Mouse (Mus musculus) hindbrain, embryonic 15.5 days (tissue): Measurements from ENCODE around the gene Ccdc57. TPM values are rescaled to one million over a fixed set of nuclear protein-coding genes. Genes with fewer than 3 reads are reported as not detected.
A peak's percentile ranks its signal among the peaks of the same experiment; 100 is the strongest.

ENCODE experiments used
- ATAC-seq: fragments of 200-750 bp; cut with Nextera tagmentation; 2 replicates; pipeline ENCODE4 v1.8.0; 2017; ENCODE audit warnings: low read depth, moderate number of reproducible peaks, moderate TSS enrichment; ENCODE audit not compliant: low FRiP score
- H3K27ac ChIP-seq: fragments of 300-500 bp; sonication (generic); replicated peaks from 2 replicates; pipeline ENCODE4 v1.5.1; 2015; ENCODE audit warnings: mild to moderate bottlenecking, inconsistent platforms
- H3K27me3 ChIP-seq: fragments of 300-500 bp; sonication (generic); 2 replicates; pipeline ENCODE4 v1.6.1; 2015; ENCODE audit warnings: control low read depth, inconsistent platforms
- H3K36me3 ChIP-seq: fragments of 300-500 bp; sonication (generic); 2 replicates; pipeline ENCODE4 v1.6.1; 2015; ENCODE audit warnings: control low read depth, inconsistent platforms
- H3K4me1 ChIP-seq: fragments of 300-500 bp; sonication (generic); replicated peaks from 2 replicates; pipeline ENCODE4 v1.6.1; 2015; ENCODE audit warnings: control low read depth, inconsistent platforms
- H3K4me2 ChIP-seq: fragments of 300-500 bp; sonication (generic); 2 replicates; pipeline ENCODE4 v1.6.1; 2015; ENCODE audit warnings: moderate library complexity, mild to moderate bottlenecking, inconsistent platforms
- H3K4me3 ChIP-seq: fragments of 300-500 bp; sonication (generic); 2 replicates; pipeline ENCODE4 v1.5.1; 2015; ENCODE audit warnings: mild to moderate bottlenecking, inconsistent platforms
- H3K9ac ChIP-seq: fragments of 300-500 bp; sonication (generic); 2 replicates; pipeline ENCODE4 v1.6.1; 2015; ENCODE audit warnings: inconsistent platforms
- H3K9me3 ChIP-seq: fragments of 300-500 bp; sonication (generic); 2 replicates; pipeline ENCODE4 v1.6.1; 2016; ENCODE audit warnings: control low read depth, inconsistent platforms
- WGBS: fragments of 180-500 bp; shearing (Covaris S2); methylation state at CpG from one replicate; pipeline ENCODE4 v1.1.7; 2015; 5-methylcytosine and 5-hydroxymethylcytosine counted together
- polyA plus RNA-seq: library from polyadenylated mRNA; unstranded; fragments of >200 nt; fragmentation: Nextera tagmentation; extraction: Ambion mirVana; gene quantifications from 2 replicates; pipeline ENCODE4 v1.2.1, GENCODE M21; 2015

Ccdc57 gene
- polyA plus RNA-seq, 1 experiment from 2014 or later: 6.1 TPM

DNA sequence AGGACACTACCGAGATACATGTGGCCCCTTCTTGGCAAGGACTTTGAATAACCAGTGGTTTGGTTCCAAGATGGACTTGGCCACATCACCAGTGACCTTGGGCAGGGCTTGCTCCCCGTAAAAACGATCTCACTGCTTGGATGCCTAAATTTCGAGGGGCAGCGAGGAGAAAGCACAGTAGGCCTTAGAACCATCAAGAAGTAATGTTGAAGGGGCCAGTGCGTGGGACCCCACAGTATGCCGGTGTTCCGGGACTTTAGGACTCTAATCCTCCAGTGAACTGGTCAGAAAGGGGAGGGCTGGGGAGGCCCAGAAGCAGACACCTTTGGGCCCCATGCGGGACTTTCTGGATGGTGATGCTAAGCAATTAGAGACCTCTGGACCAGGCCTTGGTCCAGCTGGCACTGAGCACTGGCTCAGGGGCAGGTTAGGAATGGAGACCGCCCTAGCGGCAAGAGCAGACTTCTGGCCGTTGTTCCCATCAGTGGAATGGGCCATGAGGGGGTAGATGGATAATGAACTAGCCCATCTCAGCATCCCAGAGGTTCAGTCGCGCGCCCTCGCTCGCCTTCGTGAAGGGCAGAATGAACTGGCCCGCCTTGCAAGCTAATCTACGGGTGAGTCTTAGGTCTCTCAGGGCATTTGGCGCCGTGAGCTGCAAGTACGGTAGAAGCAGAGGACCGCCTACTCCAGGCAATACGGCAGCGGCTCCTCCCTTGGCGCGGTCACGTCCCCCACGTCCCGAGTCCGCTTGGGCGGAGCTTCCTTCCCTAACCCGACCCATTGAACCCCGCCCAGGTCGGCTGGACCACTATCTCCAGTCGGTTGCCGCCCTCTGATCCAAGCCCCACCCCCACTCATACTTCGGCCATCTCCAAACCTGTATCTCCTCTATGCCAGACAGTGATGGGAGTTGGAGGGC is 17.9 kb upstream of the Ccdc57 start:
- peak overlapping the region; percentile 42 for H3K4me3 ChIP-seq
- no peaks in the 10 kb centered on the region for H3K9me3 ChIP-seq
- H3K4me1 ChIP-seq: peaks cover 33% of the 10 kb centered on the region
- H3K4me2 ChIP-seq: peak overlapping the region; percentile 66
- no peak overlapping the region for H3K27ac ChIP-seq
- H3K27me3 ChIP-seq: peaks cover 33% of the 10 kb centered on the region
- 1% methylated on average over 39 of the region's 39 CpGs for WGBS
- ATAC-seq: peak; percentile 85
- H3K36me3 ChIP-seq: no peaks in the 10 kb centered on the region
- H3K9ac ChIP-seq: peak overlapping the region; percentile 25

DNA sequence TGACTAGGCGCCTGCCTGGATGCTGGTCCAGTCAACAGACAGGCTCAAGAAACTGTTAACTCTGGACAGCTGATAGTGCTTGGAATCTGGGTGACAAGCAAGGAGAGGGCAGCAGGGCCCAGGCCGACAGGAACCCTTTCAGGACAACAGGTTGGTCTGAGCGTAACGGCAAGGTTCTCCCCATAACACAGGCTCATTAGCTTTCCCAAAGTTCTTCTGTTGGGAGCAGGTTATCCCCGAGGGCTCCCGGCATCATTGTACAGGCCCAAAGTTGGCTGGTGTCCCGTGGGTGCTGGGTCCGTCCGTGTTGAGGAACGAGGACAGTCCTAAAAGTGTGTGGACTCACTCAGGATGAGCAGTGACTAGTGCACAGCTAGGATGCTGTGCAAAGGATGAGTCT is 17.2 kb upstream of the Ccdc57 start:
- Histone ChIP-seq H3K9ac (no peak overlapping the region), H3K27me3 (peaks cover 33% of the 10 kb centered on the region), H3K4me3 (peak overlapping the region; percentile 42), H3K36me3 (no peaks in the 10 kb centered on the region), H3K4me2 (peak overlapping the region; percentile 66), H3K27ac (no peak overlapping the region), H3K9me3 (no peaks in the 10 kb centered on the region), H3K4me1 (peaks cover 33% of the 10 kb centered on the region)
- ATAC-seq: no peak
- 17% methylated on average over 10 of the region's 10 CpGs for WGBS

DNA sequence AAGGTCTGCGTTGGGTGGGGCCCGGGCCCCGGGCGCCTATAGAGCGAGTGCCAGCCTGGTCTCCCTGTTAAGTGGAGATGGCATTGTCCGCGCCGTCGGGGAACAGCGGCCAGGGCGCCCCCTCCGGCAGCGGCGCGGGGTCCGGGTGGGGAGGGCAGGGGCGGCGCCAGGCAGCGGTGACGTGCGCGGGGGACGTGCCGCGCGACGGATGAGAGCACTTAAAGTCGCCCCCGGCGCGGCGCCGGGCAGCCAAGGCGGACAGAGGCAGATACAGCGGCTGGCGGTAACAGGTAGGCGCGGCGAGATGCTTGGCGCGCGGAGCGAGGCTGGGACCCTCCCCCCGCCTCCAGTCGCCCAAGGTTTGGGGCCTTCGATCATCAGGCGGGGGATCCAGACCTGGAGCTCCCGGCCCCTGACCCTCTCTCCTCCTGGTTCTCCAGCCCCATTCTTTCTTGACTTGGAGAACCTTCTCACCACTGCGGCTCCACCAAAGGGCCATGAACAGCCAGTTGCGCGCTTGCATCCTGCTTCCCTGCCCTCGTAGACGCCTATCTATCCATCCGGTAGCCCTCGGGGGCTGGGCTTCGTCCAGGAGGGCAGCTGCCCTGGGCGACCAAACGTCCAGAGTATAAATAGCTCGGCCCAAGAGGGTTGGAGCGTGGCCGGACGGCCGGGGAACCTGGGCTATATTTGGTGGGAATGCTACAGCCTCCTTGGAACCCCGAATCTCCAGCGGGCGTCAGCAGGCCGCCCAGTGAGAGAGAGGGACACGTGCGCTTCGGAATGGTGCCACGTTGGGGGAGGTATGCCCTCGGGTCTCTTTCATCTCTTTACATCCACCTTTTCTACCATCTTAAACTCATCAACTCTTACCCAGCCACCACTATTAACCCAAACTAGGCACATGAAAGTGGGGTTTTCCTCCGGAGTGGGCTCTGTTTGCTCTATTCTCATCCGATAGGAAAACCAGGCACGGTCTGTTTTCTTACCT is 16.5 kb upstream of the Ccdc57 start:
- H3K4me2 ChIP-seq: peak overlapping the region; percentile 66
- H3K27me3 ChIP-seq: peaks cover 33% of the 10 kb centered on the region
- ATAC-seq: no peak
- WGBS: 1% methylated on average over 71 of the region's 75 CpGs
- peak overlapping the region; percentile 42 for H3K4me3 ChIP-seq
- peak overlapping the region; percentile 19; the same call in 1 of the 2 replicates for H3K9ac ChIP-seq
- peaks cover 33% of the 10 kb centered on the region for H3K4me1 ChIP-seq
- no peaks in the 10 kb centered on the region for H3K9me3 ChIP-seq
- H3K27ac ChIP-seq: no peak overlapping the region
- H3K36me3 ChIP-seq: no peaks in the 10 kb centered on the region

DNA sequence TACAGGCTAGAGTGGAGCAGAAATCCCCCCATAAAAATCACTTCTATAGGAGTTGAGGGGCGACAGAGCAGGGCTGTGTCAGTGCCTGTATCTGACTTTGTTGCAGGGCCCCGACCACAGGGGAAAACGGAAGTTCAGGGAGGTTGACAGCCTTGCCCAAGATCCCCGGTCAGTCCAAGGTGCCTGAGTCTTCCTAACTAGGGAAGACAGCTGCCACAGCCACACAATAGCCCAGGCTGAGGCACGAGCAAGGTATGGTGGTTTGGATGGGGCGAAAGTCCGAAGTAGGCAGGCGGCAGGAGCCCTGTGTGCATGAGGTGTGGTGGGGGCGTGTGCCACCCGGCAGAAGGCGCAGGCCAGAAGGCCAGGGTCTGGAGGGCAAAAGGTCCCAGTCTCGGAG is 15.7 kb upstream of the Ccdc57 start, which contains the start of gene Slc16a3:
Gene Slc16a3 (plus strand): TSS at position 153 of the 400 bp plus-strand sequence.
- peak within 1 kb of the TSS; percentile 19; the same call in 1 of the 2 replicates for H3K9ac ChIP-seq
- ATAC-seq: no peak
- no peaks in the 10 kb centered on the region for H3K9me3 ChIP-seq
- peak within 1 kb of the TSS; percentile 66 for H3K4me2 ChIP-seq
- 28% methylated on average over 12 of the region's 12 CpGs for WGBS
- H3K36me3 ChIP-seq: no peaks in the 10 kb centered on the region
- H3K27ac ChIP-seq: no peak within 1 kb of the TSS
- peaks cover 33% of the 10 kb centered on the region for H3K27me3 ChIP-seq
- H3K4me3 ChIP-seq: peak within 1 kb of the TSS; percentile 42
- H3K4me1 ChIP-seq: peaks cover 33% of the 10 kb centered on the region

DNA sequence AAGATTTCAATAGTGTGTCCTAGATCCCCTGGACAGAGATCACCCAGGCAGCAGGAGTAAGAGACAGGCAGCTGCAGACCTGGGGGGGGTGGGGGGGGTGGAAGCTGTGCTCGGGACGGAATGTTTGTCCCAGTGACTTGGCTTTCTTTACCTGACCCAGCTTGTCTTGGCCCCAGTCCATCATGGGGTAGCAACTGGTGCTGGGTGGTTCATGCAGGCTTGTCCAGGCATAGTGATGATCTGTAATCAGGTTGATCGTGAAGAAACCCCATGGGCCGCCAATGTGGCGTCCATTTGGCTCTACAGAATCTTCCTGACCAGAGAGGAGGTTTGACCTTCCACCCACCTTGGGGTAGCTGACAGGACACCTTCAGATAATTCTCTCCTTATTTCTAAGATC is 13.3 kb upstream of the Ccdc57 start:
- H3K27ac ChIP-seq: no peak overlapping the region
- whole genome bisulfite sequencing: 93% methylated on average over 5 of the region's 5 CpGs
- peaks cover 33% of the 10 kb centered on the region for H3K27me3 ChIP-seq
- no peak overlapping the region for H3K9ac ChIP-seq
- H3K9me3 ChIP-seq: no peaks in the 10 kb centered on the region
- H3K4me3 ChIP-seq: no peak overlapping the region
- H3K4me1 ChIP-seq: peaks cover 23% of the 10 kb centered on the region
- no peaks in the 10 kb centered on the region for H3K36me3 ChIP-seq
- ATAC-seq: no peak
- no peak overlapping the region for H3K4me2 ChIP-seq

DNA sequence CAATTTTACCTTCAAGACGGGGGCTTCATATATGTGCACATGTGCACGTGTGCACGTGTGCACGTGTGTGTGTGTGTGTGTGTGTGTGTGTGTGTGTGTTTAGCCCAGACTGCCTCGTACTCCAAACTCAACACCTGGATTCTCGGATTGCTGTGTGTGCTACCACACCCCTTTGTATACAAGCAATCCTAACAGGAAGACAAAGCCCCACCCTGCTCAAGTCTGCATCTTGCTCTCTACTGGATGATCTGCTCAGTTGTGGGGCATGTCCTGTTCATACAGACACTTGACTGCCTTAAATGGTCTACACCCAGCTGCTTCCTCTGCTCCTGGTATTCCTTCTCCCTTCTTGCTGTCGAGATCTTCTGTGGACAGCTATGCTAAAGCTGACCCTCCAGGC is 12.6 kb upstream of the Ccdc57 start:
- Histone ChIP-seq H3K9me3 (no peaks in the 10 kb centered on the region), H3K9ac (no peak overlapping the region), H3K27ac (no peak overlapping the region), H3K4me3 (no peak overlapping the region), H3K36me3 (no peaks in the 10 kb centered on the region), H3K27me3 (peaks cover 27% of the 10 kb centered on the region), H3K4me2 (no peak overlapping the region), H3K4me1 (peaks cover 17% of the 10 kb centered on the region)
- no peak for ATAC-seq
- WGBS: 83% methylated on average over 7 of the region's 7 CpGs

DNA sequence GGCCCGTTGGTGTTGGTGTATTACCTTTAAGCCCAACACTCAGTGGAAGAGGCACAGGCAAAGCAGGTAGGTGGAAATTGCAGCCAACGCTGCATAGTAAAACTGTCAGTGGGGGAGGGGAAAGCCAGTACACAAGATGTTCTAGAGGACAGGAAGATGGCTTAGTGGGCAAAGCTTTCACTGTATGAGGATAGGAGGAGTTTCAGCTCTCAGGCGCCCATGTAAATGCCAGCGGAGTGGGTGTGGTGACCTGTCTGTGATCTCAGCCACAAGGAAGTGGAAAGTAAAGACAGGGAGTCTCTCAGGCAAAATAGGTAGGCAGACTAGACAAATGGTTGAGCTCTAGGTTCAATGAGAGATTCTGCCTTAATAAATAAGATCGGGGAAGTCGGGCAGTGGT is 8.3 kb upstream of the Ccdc57 start:
- Histone ChIP-seq H3K36me3 (no peaks in the 10 kb centered on the region), H3K9me3 (no peaks in the 10 kb centered on the region), H3K27ac (no peak overlapping the region), H3K27me3 (no peaks in the 10 kb centered on the region), H3K4me2 (no peak overlapping the region), H3K4me3 (no peak overlapping the region), H3K9ac (no peak overlapping the region), H3K4me1 (no peaks in the 10 kb centered on the region)
- ATAC-seq: no peak
- WGBS: 86% methylated on average over 6 of the region's 6 CpGs

DNA sequence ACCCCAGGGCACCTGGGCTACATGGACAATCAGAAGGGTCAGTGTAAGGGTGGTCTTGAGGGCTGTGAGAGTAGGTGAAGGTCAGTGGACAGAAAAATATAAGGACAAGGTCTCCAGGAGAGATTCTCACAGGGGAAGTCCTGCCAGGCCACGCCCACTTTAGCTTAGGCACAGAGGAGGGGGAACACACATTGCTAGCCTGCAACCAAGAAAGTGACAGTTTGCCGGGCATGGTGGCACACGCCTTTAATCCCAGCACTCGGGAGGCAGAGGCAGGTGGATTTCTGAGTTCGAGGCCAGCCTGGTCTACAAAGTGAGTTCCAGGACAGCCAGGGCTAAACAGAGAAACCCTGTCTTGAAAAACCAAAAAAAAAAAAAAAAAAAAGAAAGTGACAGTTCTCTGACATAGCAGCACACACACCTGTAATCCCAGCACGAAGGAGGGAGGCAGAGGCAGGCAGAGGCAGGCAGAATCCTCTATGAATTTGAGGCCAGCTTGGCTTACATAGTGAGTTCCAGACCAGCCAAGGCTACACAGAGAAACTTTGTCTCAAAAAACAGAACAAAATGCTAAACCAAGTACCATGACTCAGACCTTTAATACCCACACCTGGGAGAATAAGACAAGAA is 7.2 kb upstream of the Ccdc57 start:
- H3K27me3 ChIP-seq: no peaks in the 10 kb centered on the region
- H3K4me1 ChIP-seq: no peaks in the 10 kb centered on the region
- H3K4me2 ChIP-seq: no peak overlapping the region
- H3K9ac ChIP-seq: no peak overlapping the region
- ATAC-seq: no peak
- H3K36me3 ChIP-seq: no peaks in the 10 kb centered on the region
- no peaks in the 10 kb centered on the region for H3K9me3 ChIP-seq
- 71% methylated on average over 6 of the region's 6 CpGs for WGBS
- no peak overlapping the region for H3K27ac ChIP-seq
- no peak overlapping the region for H3K4me3 ChIP-seq

DNA sequence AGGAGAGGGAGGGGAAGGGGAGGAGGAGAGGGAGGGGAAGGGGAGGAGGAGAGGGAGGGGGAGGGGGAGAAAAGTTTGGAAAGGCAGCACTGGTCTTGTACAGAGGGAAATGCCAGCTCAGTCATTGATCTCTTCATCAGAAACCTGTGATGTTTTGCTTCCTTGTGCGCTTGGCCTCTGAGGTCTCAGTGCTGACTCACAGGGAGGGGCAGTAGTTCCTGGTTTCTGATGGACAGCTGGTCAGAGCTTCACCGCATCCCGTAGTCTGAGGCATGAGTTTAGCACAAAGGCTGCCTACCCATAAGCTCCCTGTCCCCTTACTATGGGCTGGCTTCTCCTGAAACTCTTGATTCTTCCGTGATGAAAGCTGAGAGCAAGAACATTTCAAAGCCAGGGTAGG is 6.1 kb upstream of the Ccdc57 start:
- Histone ChIP-seq H3K36me3 (no peaks in the 10 kb centered on the region), H3K4me1 (no peaks in the 10 kb centered on the region), H3K27me3 (no peaks in the 10 kb centered on the region), H3K9ac (no peak overlapping the region), H3K4me2 (no peak overlapping the region), H3K9me3 (no peaks in the 10 kb centered on the region), H3K27ac (no peak overlapping the region), H3K4me3 (no peak overlapping the region)
- 42% methylated on average over 4 of the region's 4 CpGs for WGBS
- ATAC-seq: no peak

DNA sequence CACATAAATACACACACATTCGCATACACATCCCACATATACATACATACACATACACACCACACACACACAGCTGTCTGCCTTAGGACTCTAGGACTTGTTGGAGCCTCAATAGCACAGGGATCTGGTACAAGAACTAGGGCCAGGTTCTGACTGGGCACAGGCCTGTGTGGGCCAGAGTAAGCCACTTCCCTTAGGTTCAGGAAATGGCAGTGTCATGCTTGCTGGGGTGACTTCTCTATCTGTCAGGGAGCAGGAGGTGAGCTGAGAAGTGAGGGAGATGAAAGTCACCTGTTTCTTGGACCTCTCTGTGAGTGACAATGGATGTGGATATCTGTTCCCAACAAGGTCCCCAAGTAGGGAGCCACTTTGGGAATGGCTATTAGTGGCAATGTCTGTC is 5.3 kb upstream of the Ccdc57 start:
- H3K9me3 ChIP-seq: no peaks in the 10 kb centered on the region
- H3K27ac ChIP-seq: no peak overlapping the region
- no peaks in the 10 kb centered on the region for H3K27me3 ChIP-seq
- no peak overlapping the region for H3K9ac ChIP-seq
- WGBS: 93% methylated on average over 1 of the region's 1 CpGs
- peaks cover 2% of the 10 kb centered on the region; the same call in 1 of the 2 replicates for H3K4me1 ChIP-seq
- no peak overlapping the region for H3K4me2 ChIP-seq
- ATAC-seq: no peak
- no peak overlapping the region for H3K4me3 ChIP-seq
- no peaks in the 10 kb centered on the region for H3K36me3 ChIP-seq

DNA sequence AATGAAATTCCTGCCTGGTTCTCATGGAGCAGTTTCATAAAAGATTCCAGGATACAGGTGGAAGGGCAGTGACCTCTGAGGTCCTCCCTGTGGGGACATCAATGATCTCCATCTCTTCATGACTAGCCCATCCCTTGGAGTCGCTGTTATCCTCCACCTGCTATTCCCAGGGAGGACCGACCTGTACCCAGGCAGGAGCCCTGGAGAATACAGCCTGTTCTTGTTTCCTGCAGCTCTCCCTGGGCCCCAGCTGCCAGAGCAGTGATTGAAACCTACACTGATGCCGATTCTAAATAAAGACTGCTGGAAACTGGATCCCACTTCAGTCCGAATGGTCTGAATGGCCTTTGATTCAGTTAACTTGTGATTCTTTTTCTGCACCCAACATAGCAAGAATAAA is 1.2 kb downstream of the Ccdc57 start:
- no peaks in the 10 kb centered on the region for H3K36me3 ChIP-seq
- no peak overlapping the region for H3K4me3 ChIP-seq
- H3K4me1 ChIP-seq: peaks cover 13% of the 10 kb centered on the region
- H3K9me3 ChIP-seq: no peaks in the 10 kb centered on the region
- no peaks in the 10 kb centered on the region for H3K27me3 ChIP-seq
- peak overlapping the region; percentile 82 for H3K4me2 ChIP-seq
- 97% methylated on average over 4 of the region's 4 CpGs for WGBS
- H3K9ac ChIP-seq: no peak overlapping the region
- no peak for ATAC-seq
- no peak overlapping the region for H3K27ac ChIP-seq
